Mouse (Mus musculus): ENCODE data around the gene Rdh19. TPM values are rescaled to one million over a fixed set of nuclear protein-coding genes. Genes with fewer than 3 reads are reported as not detected.
"Not testable (repeated sequence)": the region's sequence is repeated elsewhere in the genome, so short reads cannot be mapped to it uniquely, and the experiment has no call there.

Rdh19 gene
- polyA plus RNA-seq (2017; shearing (Covaris generic)) = not detected

DNA sequence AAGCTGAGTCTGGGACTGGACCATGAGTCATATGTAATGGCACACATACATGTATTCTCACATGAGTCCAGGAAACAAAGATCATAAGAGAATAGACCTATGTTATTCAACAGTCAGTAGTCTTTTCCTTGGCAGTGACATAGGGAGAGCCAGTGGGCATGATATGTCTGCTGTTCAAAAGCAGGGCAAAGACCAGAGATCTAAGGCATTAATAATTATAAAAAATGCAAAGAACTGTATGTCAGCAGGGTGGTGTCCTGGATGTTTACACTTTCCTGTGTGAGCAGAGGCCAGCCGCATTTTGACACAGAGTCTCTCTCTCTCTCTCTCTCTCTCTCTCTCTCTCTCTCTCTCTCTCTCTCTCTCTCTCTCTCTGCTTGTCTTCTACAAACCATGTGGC, at the start of gene Rdh19:
Gene Rdh19 (plus strand): TSS at position 301 of the 400 bp plus-strand sequence.
- no peak for ATAC-seq

- ATAC-seq = no peak
Measured at GRCm38 (mm10) chr10:127800891-127801290, 48.8 kb upstream of the Rdh19 start, which contains the start of gene Rdh16. Gene Rdh16 (plus strand): TSS chr10:127801152.

GRCm38 (mm10) chr10:127801612-127802011, 48.1 kb upstream of the Rdh19 start:
- ATAC-seq = no peak

DNA sequence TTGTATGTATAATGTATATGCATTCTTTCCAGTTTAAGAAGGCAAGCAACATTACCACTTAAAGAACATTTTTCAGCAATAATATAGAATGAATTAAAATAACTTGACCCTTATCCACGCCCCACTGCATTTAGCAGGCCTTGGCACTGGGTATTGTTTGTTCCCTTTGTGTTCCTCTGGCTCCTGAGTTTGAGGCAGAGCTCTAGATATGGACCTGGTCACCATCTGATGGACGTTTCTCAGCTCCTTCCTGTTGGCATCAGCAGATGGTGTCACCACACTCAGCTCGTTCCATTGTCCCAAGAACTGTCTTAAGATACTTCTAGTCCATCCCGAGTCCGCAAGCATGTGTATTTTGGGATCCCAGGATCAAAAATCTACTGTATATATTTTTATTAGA, 47.5 kb upstream of the Rdh19 start:
- ATAC-seq = no peak

- ATAC-seq = no peak
Measured at GRCm38 (mm10) chr10:127804416-127804815, 45.3 kb upstream of the Rdh19 start.

GRCm38 (mm10) chr10:127815888-127816287, 33.8 kb upstream of the Rdh19 start:
- ATAC-seq = no peak

- ATAC-seq = not testable (repeated sequence)
Measured at GRCm38 (mm10) chr10:127817268-127817910, 32.3 kb upstream of the Rdh19 start.

GRCm38 (mm10) chr10:127821806-127822205, 27.9 kb upstream of the Rdh19 start:
- ATAC-seq = not testable (repeated sequence)

DNA sequence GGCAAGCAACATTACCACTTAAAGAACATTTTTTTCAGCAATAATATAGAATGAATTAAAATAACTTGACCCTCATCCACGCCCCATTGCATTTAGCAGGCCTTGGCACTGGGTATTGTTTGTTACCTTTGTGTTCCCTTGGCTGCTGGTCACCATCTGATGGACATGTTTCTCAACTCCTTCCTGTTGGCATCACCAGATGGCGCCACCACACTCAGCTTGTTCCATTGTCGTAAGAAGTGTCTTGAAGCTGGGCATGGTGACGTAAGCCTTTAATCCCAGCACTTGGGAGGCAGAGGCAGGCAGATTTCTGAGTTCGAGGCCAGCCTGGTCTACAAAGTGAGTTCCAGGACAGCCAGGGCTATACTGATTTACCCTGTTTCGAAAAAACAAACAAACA, 24.3 kb upstream of the Rdh19 start:
- ATAC-seq = no peak

DNA sequence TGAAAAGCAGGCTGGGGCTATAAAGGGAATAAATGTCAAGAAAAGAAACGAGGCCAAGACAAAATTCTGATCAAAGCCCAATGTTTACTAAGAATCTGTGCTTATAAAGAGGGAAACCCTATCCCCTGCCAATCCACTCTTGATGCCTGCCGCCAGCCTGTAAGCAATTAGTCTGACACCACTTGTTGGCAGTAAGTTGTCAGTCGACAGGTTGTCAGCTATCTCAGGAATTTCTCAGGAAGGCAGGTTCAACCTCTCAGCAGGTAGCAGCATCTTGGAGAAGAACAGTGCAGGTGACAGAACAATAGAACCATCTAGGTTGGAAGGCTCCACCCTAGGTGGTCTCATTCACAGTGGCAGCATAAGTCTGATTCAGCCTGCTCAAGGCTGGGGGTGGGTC, 20.6 kb upstream of the Rdh19 start:
- no peak for ATAC-seq

DNA sequence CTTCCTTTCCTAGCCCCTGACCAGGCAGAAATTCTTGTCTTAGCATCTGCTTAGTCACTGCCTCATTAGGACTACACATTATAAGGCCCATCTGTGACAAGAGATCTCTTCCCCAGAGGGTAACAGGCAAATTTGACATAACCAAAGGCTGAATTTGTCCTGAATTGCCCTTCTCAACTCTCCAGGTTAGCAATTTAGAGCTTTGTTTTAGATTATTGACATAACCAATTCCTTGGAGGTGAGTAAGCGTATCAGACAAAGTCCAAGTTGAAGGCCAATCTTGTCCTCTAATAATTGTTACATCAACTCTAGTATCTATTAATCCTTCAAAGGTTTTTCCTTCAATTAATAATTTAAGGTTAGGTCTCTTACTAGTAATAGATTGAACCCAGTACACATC, 15.5 kb upstream of the Rdh19 start:
- ATAC-seq = not testable (repeated sequence)

DNA sequence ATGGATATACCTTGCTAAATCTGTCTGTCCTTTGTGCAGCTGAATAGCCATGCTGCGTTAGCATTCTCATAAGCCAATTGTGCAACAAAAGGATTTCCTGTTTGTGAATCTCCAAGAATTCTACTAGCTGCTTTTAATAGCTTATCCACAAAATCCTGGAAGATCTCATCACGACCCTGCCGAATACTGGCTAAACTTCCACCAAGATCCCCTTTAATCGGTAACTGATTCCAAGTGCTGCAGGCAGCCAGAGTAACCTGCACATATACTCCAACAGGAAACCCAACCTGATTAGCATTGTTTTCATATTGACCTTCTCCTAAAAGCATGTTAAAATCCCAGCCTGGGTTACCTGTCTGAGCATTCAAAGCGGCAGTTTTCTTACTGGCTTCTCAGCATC, 14.4 kb upstream of the Rdh19 start:
- no peak for ATAC-seq

DNA sequence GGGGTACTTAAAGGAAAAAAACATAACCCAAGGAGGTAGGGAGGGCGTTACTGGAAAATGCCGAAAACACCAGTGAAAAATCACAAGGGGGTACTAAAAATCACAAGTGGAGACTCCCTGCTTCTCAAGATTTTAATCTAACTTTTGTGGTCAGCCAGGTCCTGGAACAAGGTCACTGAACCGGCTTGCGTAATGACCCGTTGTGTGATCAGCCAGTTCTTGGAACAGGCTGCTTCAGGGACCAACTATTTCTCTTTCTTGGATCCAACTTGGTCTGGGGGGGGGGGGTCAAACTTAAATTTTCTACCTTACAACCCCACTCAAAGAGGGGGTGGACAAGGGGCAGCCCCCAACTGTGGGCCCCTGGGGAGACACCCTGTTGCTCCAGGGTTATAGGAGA, 11.9 kb upstream of the Rdh19 start:
- ATAC-seq = not testable (repeated sequence)

DNA sequence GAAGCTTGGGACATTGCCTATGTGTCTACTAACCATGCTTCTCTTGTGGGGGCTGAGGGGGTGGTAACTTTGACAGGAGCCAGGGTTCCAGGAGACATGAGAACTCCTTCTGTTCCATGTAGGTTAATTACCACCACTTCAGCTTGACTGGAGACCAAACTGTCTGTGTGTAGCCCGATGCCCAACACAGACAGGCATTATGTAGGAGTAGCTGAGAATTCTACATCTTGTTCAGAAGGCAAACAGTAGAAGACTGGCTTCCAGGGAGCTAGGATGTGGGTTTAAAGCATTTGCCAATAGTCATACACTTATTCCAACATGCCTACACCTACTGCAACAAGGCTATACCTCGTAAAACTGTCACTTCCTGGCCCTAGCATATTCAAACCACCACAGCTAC, 11.2 kb upstream of the Rdh19 start:
- ATAC-seq = no peak

- no peak for ATAC-seq
Measured at GRCm38 (mm10) chr10:127840776-127841175, 9.0 kb upstream of the Rdh19 start.

DNA sequence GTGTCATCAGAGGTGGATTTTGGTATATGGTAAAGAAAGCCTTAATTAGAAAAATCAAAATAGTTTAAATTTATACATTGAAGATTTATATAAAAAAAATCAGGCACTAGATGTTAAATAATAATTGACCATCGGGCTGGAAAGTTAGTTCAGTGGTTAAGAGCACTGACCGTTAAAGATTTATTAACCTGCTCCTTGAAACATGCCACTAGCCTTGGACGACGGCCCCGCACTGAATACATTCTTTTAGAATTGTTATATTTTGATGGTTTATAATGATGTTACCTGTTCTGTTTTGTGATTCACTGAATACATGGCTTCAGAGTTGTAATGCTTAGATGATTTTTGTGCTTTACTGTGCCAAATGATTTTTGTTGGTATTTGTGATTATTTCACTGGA, 3.8 kb upstream of the Rdh19 start:
- not testable (repeated sequence) for ATAC-seq

DNA sequence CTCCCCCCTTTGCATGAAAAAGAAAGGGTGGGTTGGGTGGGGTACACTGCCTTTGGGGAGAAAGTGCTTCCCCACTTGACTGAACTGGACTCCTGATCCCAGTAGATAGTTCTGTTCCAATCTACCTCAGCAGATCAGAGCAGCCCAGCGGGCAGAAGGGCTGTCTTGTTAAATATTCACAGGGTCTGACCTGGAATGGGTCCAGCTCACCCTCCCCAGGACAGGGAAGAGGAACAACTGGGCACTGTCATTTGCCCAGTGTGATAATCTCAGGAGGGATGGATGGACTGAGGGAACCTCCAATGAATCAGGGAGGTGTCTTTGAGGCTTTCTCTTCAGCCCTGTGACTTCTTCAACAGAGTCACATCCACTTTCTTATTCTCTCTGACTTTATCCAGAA, 1.6 kb upstream of the Rdh19 start:
- no peak for ATAC-seq

DNA sequence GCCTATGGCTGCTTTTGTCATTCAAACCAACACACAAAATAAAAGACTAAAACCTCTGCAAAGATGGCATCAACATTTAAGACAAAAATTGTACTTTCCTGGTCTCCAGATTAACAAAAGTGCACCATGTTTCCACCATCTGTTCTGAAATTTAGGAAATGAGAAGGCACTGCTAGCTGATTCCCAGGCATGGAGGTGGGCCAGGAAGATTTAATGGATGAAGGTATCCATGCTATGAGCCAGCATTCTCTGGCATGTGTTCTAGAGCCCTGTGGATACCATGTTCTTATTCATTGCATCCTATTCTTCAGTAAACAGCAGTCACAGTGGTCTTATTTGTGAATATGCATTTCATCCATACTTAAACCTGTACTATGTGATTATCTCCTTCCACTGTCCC, 6.6 kb downstream of the Rdh19 start:
- ATAC-seq = no peak

GRCm38 (mm10) chr10:127864931-127865330, 15.2 kb downstream of the Rdh19 start:
- ATAC-seq = no peak

GRCm38 (mm10) chr10:127866232-127866631, 16.5 kb downstream of the Rdh19 start, which contains the start of gene Rdh16f2:
Gene Rdh16f2 (plus strand): TSS chr10:127866474.
- no peak for ATAC-seq

- ATAC-seq = no peak
Measured at GRCm38 (mm10) chr10:127872484-127872883, 22.8 kb downstream of the Rdh19 start.

DNA sequence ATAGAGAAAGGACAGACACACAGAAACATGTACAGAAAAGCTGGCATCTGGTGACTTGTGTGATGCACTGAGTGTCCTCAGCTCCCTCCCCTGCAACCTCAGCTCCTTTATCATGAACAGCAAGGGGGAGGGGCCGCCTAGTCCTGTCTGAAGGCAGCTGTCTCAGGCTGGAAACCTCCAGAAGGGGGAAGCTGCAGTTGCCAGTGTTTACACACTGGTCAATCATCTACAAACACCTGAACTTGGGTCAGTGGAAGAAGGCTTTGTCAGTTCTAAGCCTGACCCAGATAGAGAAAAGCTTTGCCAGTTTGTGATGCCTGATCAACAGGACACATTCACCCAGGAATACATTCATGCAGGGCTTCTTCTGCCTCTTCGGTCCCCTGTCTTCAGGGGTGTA, 28.0 kb downstream of the Rdh19 start:
- no peak for ATAC-seq

- ATAC-seq = no peak
Measured at GRCm38 (mm10) chr10:127878262-127879057, 28.7 kb downstream of the Rdh19 start.

DNA sequence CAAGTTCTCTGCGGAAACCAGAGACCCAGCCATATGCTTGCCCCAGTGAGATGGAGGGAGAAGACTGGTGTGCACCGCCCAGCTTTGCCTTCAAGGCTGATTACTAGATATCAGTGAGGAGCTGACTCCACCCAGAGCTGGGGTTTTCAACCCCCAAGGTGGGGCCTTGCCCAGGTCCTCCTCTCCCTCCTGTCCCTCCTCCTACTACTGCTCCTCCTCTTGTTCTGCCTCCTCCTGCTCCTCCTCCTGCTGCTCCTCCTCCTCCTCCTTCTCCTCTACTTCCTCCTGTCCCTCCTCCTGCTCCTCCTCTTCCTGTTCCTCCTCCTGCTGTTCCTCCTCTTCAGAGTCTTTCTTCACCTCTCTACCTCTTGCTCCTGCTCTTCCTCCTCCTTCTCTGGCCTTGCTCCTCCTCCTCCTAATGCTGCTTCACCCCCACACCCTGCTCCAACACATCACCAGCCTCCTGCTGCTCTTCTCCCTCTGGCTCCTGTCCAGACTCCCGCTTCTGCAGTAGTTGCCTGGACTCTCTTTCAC, 29.5 kb downstream of the Rdh19 start:
- no peak for ATAC-seq

Measured in activated CD4-positive, CD25-positive, alpha-beta regulatory T cell, adult 4 months (primary cell).